Mouse (Mus musculus): ENCODE measurements around the gene Samd1.

DNA sequence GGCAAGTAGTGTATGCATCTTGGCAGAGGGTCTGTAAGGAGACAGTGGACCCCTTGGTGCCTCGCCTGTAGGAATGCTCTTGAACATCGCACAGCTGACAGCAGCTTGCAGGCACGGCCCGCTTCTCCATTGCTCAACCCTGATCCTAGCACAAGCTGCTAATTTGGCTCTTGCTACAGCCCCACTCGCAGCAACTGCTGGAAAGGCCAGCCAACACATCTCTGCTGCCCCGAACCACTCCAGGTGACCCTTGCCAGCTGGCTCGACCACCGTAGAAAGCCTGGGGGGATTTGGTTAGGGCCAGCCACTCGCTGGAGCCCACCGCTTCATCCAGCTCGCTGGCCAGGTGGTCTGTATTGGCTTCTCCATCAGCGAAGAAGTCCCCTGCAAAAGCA lies 45.5 kb downstream of the Samd1 start:
- no peak for TF ChIP-seq POLR2A (IDR thresholded peaks at IDR 0.05; ENCODE audit: control insufficient read depth, extremely low read depth, insufficient read depth, low read length, poor library complexity)
- no peak for TF ChIP-seq CTCF (IDR thresholded peaks at IDR 0.05; ENCODE audit: borderline replicate concordance, control insufficient read depth, extremely low read depth, insufficient read depth, low read length, poor library complexity)
